Mouse (Mus musculus): ENCODE measurements around the gene Anapc15-ps.

GRCm38 (mm10) chr10:95684250-95684649 lies 11.0 kb upstream of the Anapc15-ps start:
- TF ChIP-seq CTCF (IDR thresholded peaks at IDR 0.05; ENCODE audit: low read depth) (no peak), EP300 (IDR thresholded peaks at IDR 0.05; ENCODE audit: low read depth) (no peak)

Data from heart, postnatal 0 days (tissue).